Mouse (Mus musculus): ENCODE data around the gene Gm3033.
"Not testable (repeated sequence)": the region's sequence is repeated elsewhere in the genome, so short reads cannot be mapped to it uniquely, and the experiment has no call there.

Gm3033 gene

DNA sequence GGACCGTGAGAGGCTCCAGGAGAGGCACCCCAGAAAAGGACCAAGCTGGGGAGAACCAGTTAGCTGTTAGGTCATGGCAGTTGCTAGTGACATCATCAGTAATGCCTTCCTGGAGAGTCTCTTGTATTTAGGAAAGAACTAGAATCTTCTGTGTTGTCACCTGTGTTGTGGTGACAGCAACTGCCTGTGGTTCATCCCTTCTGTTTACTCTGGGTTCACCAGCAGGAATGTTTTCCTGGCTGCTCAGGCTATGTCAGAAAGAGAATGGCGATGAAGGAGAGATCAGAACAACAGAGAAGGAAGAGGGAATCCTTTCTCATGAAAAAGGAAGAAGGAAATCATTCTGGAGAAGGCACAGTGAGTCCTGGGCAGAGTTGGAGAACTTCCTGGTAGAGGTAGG lies at the start of gene Gm3033:
Gene Gm3033 (plus strand): TSS at position 301 of the 400 bp plus-strand sequence.
- not testable (repeated sequence) for DNase-seq (ENCODE audit: low spot score in 2 of 2)

DNA sequence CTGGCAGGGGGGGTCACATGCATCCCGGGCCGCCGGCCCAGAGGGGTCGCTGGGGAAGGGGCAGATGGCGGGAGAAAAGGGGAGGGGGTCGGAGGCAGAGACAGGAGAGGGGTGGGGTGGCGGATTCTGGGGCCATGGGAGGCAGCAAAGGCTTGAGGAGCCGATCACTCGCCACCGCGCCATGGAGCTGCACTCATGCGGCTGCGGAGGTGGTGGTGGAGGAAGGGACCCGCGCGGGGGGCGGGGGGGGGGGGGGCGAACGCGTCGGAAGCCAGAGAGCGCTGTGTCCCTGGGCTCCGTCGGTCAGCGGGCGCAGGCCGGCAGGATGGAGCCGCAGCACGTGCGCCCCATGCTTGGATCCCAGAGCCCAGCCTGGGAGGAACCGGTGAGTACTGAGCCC lies 36.3 kb upstream of the Gm3033 start, which contains the start of gene Gm3002:
Gene Gm3002 (plus strand): TSS at position 301 of the 400 bp plus-strand sequence.
- not testable (repeated sequence) for DNase-seq (ENCODE audit: low spot score in 2 of 2)

DNA sequence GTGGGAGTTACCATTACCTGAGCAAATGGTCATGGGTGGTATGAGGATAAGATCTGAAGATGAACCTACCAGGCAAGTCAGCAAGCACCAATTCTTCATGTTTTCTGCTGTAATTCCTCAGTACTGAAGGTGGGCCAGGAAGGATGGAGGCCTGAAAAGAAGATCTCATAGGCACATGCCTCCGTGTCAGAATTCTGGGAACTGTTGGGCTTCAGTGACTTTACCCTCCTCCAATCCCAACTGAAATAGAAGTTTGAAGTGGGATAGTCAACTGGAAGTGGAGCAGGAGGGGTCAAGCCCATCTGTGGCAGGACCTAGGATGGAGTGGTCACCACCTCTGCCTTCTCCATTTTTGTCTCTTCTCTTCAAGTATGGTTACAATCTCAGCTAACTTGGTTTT lies 37.8 kb downstream of the Gm3033 start, which contains the start of gene Gm2916:
Gene Gm2916 (plus strand): TSS at position 301 of the 400 bp plus-strand sequence.
- DNase-seq (ENCODE audit: low spot score in 2 of 2) = not testable (repeated sequence)
